Mouse (Mus musculus) heart, embryonic 11.5 days (tissue): ENCODE results near the gene Hoxa7. TPM values are rescaled to one million over a fixed set of nuclear protein-coding genes. Genes with fewer than 3 reads are reported as not detected.

Experiments
- ATAC-seq: fragments of 200-750 bp; cut with Nextera tagmentation; replicated peaks from 2 replicates; pipeline ENCODE4 v1.8.0; 2017; ENCODE audit warnings: moderate library complexity; ENCODE audit not compliant: insufficient number of reproducible peaks, low FRiP score, low TSS enrichment
- H3K27ac ChIP-seq: fragments of 300-500 bp; sonication (generic); 2 replicates; pipeline ENCODE4 v1.5.1; 2014; ENCODE audit warnings: mild to moderate bottlenecking, low read depth, low read length
- H3K27me3 ChIP-seq: fragments of 300-500 bp; sonication (generic); 2 replicates; pipeline ENCODE4 v1.6.1; 2014; ENCODE audit warnings: mild to moderate bottlenecking, low read length, mixed read lengths; ENCODE audit not compliant: control insufficient read depth, insufficient read depth
- H3K36me3 ChIP-seq: fragments of 300-500 bp; sonication (generic); 2 replicates; pipeline ENCODE4 v1.6.1; 2014; ENCODE audit warnings: mild to moderate bottlenecking, low read length, moderate library complexity, mixed read lengths; ENCODE audit not compliant: control insufficient read depth, insufficient read depth
- H3K4me1 ChIP-seq: fragments of 300-500 bp; sonication (generic); 2 replicates; pipeline ENCODE4 v1.6.1; 2014; ENCODE audit warnings: low read length; ENCODE audit not compliant: control insufficient read depth, insufficient read depth
- H3K4me2 ChIP-seq: fragments of 300-500 bp; sonication (generic); 2 replicates; pipeline ENCODE4 v1.6.1; 2014; ENCODE audit warnings: mild to moderate bottlenecking, moderate library complexity
- H3K4me3 ChIP-seq: fragments of 300-500 bp; sonication (generic); 2 replicates; pipeline ENCODE4 v1.5.1; 2014; ENCODE audit warnings: low read depth, low read length
- H3K9ac ChIP-seq: fragments of 300-500 bp; sonication (generic); 2 replicates; pipeline ENCODE4 v1.6.1; 2014; ENCODE audit warnings: mild to moderate bottlenecking, low read depth, low read length, moderate library complexity
- H3K9me3 ChIP-seq: fragments of 300-500 bp; sonication (generic); replicated peaks from 2 replicates; pipeline ENCODE4 v1.6.1; 2016; ENCODE audit warnings: low read length; ENCODE audit not compliant: control insufficient read depth
- WGBS: fragments of 180-500 bp; shearing (Covaris S2); extraction: QIAGEN DNeasy Blood & Tissue Kit; methylation state at CpG from one replicate; pipeline ENCODE4 v1.1.7; 2014; ENCODE audit not compliant: insufficient replicate concordance; 5-methylcytosine and 5-hydroxymethylcytosine counted together
- polyA plus RNA-seq: library from polyadenylated mRNA; unstranded; fragments of >200 nt; fragmentation: Nextera tagmentation; extraction: Ambion mirVana; gene quantifications from 2 replicates; pipeline ENCODE4 v1.2.1, GENCODE M21; 2014

Hoxa7 gene
- polyA plus RNA-seq, 1 experiment from 2014 or later: 0.49 TPM

GRCm38 (mm10) chr6:52183311-52184080, 38.2 kb downstream of the Hoxa7 start:
- no peak overlapping the region for H3K4me2 ChIP-seq
- WGBS: 17% methylated on average over 10 of the region's 10 CpGs
- ATAC-seq: no peak

GRCm38 (mm10) chr6:52182793-52183192, 38.9 kb downstream of the Hoxa7 start:
- H3K27me3 ChIP-seq: peaks cover 99% of the 10 kb centered on the region
- H3K4me1 ChIP-seq: no peaks in the 10 kb centered on the region
- no peak overlapping the region for H3K4me2 ChIP-seq
- no peak for ATAC-seq
- no peak overlapping the region for H3K27ac ChIP-seq
- no peak overlapping the region for H3K9ac ChIP-seq
- H3K4me3 ChIP-seq: no peak overlapping the region
- 20% methylated on average over 1 of the region's 1 CpGs for WGBS
- no peaks in the 10 kb centered on the region for H3K36me3 ChIP-seq
- no peaks in the 10 kb centered on the region for H3K9me3 ChIP-seq

More at GRCm38 (mm10) chr6:52183311-52184080, 38.2 kb downstream of the Hoxa7 start:
- H3K4me3 ChIP-seq: no peak overlapping the region
- peaks cover 100% of the 10 kb centered on the region for H3K27me3 ChIP-seq
- no peaks in the 10 kb centered on the region for H3K36me3 ChIP-seq
- H3K9ac ChIP-seq: no peak overlapping the region
- no peaks in the 10 kb centered on the region for H3K4me1 ChIP-seq
- H3K9me3 ChIP-seq: no peaks in the 10 kb centered on the region
- no peak overlapping the region for H3K27ac ChIP-seq

- WGBS: 31% methylated on average over 2 of the region's 2 CpGs
- no peaks in the 10 kb centered on the region for H3K4me1 ChIP-seq
- H3K27me3 ChIP-seq: peaks cover 99% of the 10 kb centered on the region
- no peak for ATAC-seq
- H3K9me3 ChIP-seq: no peaks in the 10 kb centered on the region
- no peaks in the 10 kb centered on the region for H3K36me3 ChIP-seq
- H3K4me3 ChIP-seq: no peak overlapping the region
- no peak overlapping the region for H3K9ac ChIP-seq
- no peak overlapping the region for H3K4me2 ChIP-seq
- no peak overlapping the region for H3K27ac ChIP-seq
Measured at GRCm38 (mm10) chr6:52182030-52182429, 39.6 kb downstream of the Hoxa7 start.

DNA sequence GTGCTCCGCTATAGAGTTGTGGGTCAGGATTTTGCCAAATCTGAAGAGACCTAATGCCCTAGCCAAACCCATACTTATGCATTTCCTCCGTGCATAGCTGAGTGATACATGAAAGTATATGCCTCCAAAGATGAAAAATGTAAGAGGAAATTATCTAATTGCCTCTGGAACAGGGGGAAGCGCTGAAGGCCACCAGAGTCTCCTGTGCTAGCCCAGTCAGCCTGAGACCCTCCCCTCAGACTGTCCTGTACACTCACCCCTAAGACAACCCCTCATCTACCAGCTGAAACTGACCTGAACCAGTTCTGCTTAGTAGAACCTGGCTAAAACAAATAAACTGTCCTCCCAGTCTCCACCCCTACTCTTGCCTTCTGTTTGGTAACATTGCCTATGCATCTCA, 40.9 kb downstream of the Hoxa7 start:
- Histone ChIP-seq H3K4me2 (no peak overlapping the region; the same call in 1 of the 2 replicates), H3K27ac (no peak overlapping the region), H3K9me3 (no peaks in the 10 kb centered on the region), H3K4me3 (no peak overlapping the region), H3K36me3 (no peaks in the 10 kb centered on the region), H3K27me3 (peaks cover 95% of the 10 kb centered on the region), H3K9ac (no peak overlapping the region), H3K4me1 (no peaks in the 10 kb centered on the region)
- ATAC-seq: no peak
- 17% methylated on average over 3 of the region's 3 CpGs for WGBS

GRCm38 (mm10) chr6:52180213-52180710, 41.4 kb downstream of the Hoxa7 start:
- Histone ChIP-seq H3K27ac (no peak overlapping the region), H3K9me3 (no peaks in the 10 kb centered on the region), H3K4me3 (peak overlapping the region; percentile 15), H3K9ac (no peak overlapping the region; the same call in 1 of the 2 replicates), H3K36me3 (no peaks in the 10 kb centered on the region), H3K4me1 (no peaks in the 10 kb centered on the region), H3K4me2 (peak overlapping the region; percentile 45), H3K27me3 (peaks cover 95% of the 10 kb centered on the region)
- no peak for ATAC-seq
- WGBS: 9% methylated on average over 11 of the region's 11 CpGs

- no peaks in the 10 kb centered on the region for H3K9me3 ChIP-seq
- H3K27ac ChIP-seq: peak overlapping the region; percentile 18; the same call in 1 of the 2 replicates
- WGBS: 4% methylated on average over 10 of the region's 10 CpGs
- no peak for ATAC-seq
- H3K4me1 ChIP-seq: no peaks in the 10 kb centered on the region
- peak overlapping the region; percentile 50; the same call in 1 of the 2 replicates for H3K9ac ChIP-seq
- H3K36me3 ChIP-seq: no peaks in the 10 kb centered on the region
- peak overlapping the region; percentile 18 for H3K4me3 ChIP-seq
- H3K27me3 ChIP-seq: peaks cover 95% of the 10 kb centered on the region
- H3K4me2 ChIP-seq: peak overlapping the region; percentile 45
Measured at GRCm38 (mm10) chr6:52179690-52180089, 42.0 kb downstream of the Hoxa7 start.

- H3K9ac ChIP-seq: peak overlapping the region; percentile 50; the same call in 1 of the 2 replicates
- WGBS: 6% methylated on average over 4 of the region's 4 CpGs
- H3K27ac ChIP-seq: peak overlapping the region; percentile 18; the same call in 1 of the 2 replicates
Measured at GRCm38 (mm10) chr6:52178918-52179665, 42.6 kb downstream of the Hoxa7 start.

DNA sequence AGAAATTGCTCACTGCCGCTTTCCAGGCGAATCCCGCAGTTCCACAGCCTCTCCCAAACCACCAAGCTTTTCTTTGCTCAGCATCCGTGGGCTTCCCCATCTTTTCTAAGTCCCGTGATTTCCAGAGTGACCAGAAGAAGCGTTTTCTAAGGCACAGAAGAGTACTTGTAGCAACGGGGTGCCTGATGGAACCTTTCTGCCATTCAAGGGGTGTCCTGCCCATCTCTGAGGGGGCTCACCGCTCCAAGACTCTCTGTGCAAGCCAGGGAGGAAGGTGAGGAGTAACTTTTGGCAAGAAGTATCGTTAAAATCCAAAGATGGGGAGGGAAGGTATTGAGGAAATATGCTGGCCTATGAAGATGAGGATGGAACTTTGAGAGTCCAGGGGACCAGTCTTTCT, 43.8 kb downstream of the Hoxa7 start:
- Histone ChIP-seq H3K4me1 (no peaks in the 10 kb centered on the region), H3K36me3 (no peaks in the 10 kb centered on the region), H3K27ac (no peak overlapping the region; the same call in 1 of the 2 replicates), H3K4me2 (peak overlapping the region; percentile 20; the same call in 1 of the 2 replicates), H3K9me3 (no peaks in the 10 kb centered on the region), H3K9ac (peak overlapping the region; percentile 60; the same call in 1 of the 2 replicates), H3K27me3 (peaks cover 92% of the 10 kb centered on the region), H3K4me3 (peak overlapping the region; percentile 38)
- WGBS: 2% methylated on average over 9 of the region's 9 CpGs
- no peak for ATAC-seq

More at GRCm38 (mm10) chr6:52178918-52179665, 42.6 kb downstream of the Hoxa7 start:
- Histone ChIP-seq H3K36me3 (no peaks in the 10 kb centered on the region), H3K4me2 (peak overlapping the region; percentile 45), H3K4me1 (no peaks in the 10 kb centered on the region), H3K4me3 (peak overlapping the region; percentile 18), H3K27me3 (peaks cover 93% of the 10 kb centered on the region), H3K9me3 (no peaks in the 10 kb centered on the region)
- no peak for ATAC-seq
